Mouse (Mus musculus) kidney, embryonic 16.5 days (tissue): ENCODE data around the gene Mrpl30. TPM values are rescaled to one million over a fixed set of nuclear protein-coding genes. Genes with fewer than 3 reads are reported as not detected.
A peak's percentile ranks its signal among the peaks of the same experiment; 100 is the strongest.

Source experiments
- ATAC-seq: fragments of 200-750 bp; cut with Nextera tagmentation; 2 replicates; pipeline ENCODE4 v1.8.0; 2017; ENCODE audit warnings: moderate TSS enrichment; ENCODE audit not compliant: low FRiP score, low TSS enrichment
- H3K27ac ChIP-seq: fragments of 300-500 bp; sonication (generic); 2 replicates; pipeline ENCODE4 v1.5.1; 2014; ENCODE audit warnings: low read length
- H3K27me3 ChIP-seq: fragments of 300-500 bp; sonication (generic); 2 replicates; pipeline ENCODE4 v1.6.1; 2014; ENCODE audit warnings: low read length, control low read depth, mixed read lengths; ENCODE audit not compliant: insufficient read depth
- H3K36me3 ChIP-seq: fragments of 300-500 bp; sonication (generic); 2 replicates; pipeline ENCODE4 v1.6.1; 2014; ENCODE audit warnings: low read length, control low read depth, mixed read lengths; ENCODE audit not compliant: insufficient read depth
- H3K4me1 ChIP-seq: fragments of 300-500 bp; sonication (generic); 2 replicates; pipeline ENCODE4 v1.6.1; 2014; ENCODE audit warnings: low read length, control low read depth, mixed read lengths; ENCODE audit not compliant: insufficient read depth
- H3K4me2 ChIP-seq: fragments of 300-500 bp; sonication (generic); replicated peaks from 2 replicates; pipeline ENCODE4 v1.6.1; 2014; ENCODE audit warnings: low read depth, low read length
- H3K4me3 ChIP-seq: fragments of 300-500 bp; sonication (generic); 2 replicates; pipeline ENCODE4 v1.5.1; 2014; ENCODE audit warnings: mild to moderate bottlenecking, low read length
- H3K9ac ChIP-seq: fragments of 300-500 bp; sonication (generic); replicated peaks from 2 replicates; pipeline ENCODE4 v1.6.1; 2014; ENCODE audit warnings: low read length
- H3K9me3 ChIP-seq: fragments of 300-500 bp; sonication (generic); 2 replicates; pipeline ENCODE4 v1.6.1; 2016; ENCODE audit warnings: low read length, control low read depth
- WGBS: fragments of 180-500 bp; shearing (Covaris S2); extraction: QIAGEN DNeasy Blood & Tissue Kit; methylation state at CpG from one replicate; pipeline ENCODE4 v1.1.7; 2014; 5-methylcytosine and 5-hydroxymethylcytosine counted together
- polyA plus RNA-seq: library from polyadenylated mRNA; unstranded; fragments of >200 nt; fragmentation: Nextera tagmentation; extraction: Ambion mirVana; gene quantifications from 2 replicates; pipeline ENCODE4 v1.2.1, GENCODE M21; 2015

The Mrpl30 gene
- polyA plus RNA-seq, 1 experiment from 2014 or later: 234 TPM

DNA sequence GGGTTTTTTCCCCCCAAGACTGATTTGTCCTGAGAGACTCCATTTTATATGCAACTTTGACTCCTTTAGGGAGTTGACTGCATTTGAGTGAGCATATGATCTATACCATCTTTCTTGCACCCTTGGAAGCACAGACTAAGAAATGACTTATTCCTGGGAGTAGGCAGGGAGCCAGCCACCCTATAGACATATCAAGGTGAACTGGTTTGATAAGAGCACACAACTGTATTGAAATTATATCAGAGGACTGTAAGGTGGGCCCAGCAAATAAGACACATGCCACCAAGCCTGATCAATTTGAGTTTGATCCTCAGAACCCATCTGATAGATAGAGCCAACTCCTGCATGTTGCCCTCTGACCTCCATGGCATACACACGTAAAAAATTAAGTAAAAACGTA, 20.9 kb upstream of the Mrpl30 start:
- H3K27ac ChIP-seq: no peak overlapping the region
- H3K9me3 ChIP-seq: no peaks in the 10 kb centered on the region
- no peak overlapping the region for H3K4me2 ChIP-seq
- no peaks in the 10 kb centered on the region for H3K27me3 ChIP-seq
- H3K4me3 ChIP-seq: no peak overlapping the region
- H3K9ac ChIP-seq: no peak overlapping the region
- peaks cover 10% of the 10 kb centered on the region; the same call in 1 of the 2 replicates for H3K4me1 ChIP-seq
- WGBS: 45% methylated on average over 2 of the region's 2 CpGs
- ATAC-seq: no peak
- no peaks in the 10 kb centered on the region for H3K36me3 ChIP-seq

DNA sequence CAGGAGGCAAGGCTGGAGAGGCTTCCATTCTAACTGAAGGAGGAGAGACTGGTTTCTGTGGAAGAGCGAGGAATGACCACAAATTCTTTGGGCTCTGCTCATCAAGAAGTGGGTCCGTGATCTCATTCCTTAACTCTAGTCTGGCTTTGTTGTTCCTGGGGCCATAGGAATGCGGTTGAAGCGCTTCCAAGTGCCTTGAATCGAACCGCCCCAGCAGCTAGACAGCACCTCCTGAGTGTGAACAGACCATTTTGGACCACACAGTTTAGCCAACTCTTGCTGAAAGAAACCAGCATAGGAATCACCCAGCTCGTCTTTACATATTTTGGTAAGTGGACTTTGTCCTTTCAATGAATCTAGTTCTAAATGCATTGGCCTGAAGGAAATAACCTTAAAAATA, 18.6 kb upstream of the Mrpl30 start, which contains the start of gene Lipt1:
TSS of gene Lipt1 (plus strand) at position 35 of the 400 bp plus-strand sequence.
- peak within 1 kb of the TSS; percentile 86 for H3K27ac ChIP-seq
- H3K4me2 ChIP-seq: peak within 1 kb of the TSS; percentile 52
- peaks cover 20% of the 10 kb centered on the region for H3K36me3 ChIP-seq
- H3K27me3 ChIP-seq: no peaks in the 10 kb centered on the region
- WGBS: 4% methylated on average over 7 of the region's 7 CpGs
- peak; percentile 80 for ATAC-seq
- peaks cover 5% of the 10 kb centered on the region; the same call in 1 of the 2 replicates for H3K4me1 ChIP-seq
- peak within 1 kb of the TSS; percentile 71 for H3K9ac ChIP-seq
- H3K9me3 ChIP-seq: peaks cover 11% of the 10 kb centered on the region; the same call in 1 of the 2 replicates
- H3K4me3 ChIP-seq: peak within 1 kb of the TSS; percentile 67

DNA sequence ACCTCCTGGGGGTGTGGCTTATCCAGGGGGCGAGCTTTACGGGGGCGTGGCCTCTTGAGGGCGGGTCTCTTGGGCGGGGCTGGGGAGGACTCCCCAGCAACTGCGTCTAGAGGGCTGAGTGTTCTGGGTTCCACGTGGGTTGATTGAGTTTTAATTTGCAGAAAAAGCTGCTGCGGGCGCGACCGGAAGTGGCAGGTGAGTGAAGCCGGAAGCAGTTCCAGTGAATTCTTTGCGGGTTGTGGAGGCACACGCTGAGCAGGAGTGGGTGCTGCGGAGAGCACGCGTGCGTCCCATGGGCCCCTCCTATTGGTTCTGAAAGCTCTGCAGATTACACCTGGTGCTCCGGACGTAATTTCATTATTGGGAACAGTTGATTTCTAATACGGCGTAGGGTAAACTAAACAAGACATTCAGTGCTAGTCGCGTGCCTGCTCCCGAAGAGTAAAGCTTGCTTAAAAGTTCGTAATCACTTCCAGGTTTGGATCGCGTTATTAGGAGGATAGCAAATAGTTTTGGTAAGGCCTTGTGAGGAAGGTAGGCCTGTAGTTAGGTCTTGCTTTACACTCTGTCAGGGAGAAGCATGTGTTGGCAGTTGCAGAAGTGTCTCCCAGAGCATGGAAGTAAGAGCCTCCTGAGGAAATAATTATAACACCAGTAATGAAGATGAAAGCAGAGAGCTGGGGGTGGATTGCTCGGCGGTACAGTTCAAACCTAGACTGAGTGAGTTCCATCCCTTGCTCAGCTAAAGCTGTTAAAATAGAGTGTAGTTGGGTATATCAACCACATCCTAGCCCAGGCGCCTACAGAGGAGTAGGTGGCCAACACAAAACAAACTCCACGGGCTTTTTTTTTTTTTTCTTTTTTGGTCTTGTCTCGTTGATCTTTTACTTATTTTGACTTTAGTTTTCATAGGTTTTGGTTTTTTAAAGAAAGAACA, 17.9 kb upstream of the Mrpl30 start:
- WGBS: 6% methylated on average over 33 of the region's 33 CpGs
- H3K9me3 ChIP-seq: peaks cover 11% of the 10 kb centered on the region; the same call in 1 of the 2 replicates
- peak overlapping the region; percentile 71 for H3K9ac ChIP-seq
- H3K27ac ChIP-seq: peak overlapping the region; percentile 86
- peak overlapping the region; percentile 52 for H3K4me2 ChIP-seq
- H3K4me3 ChIP-seq: peak overlapping the region; percentile 67
- H3K27me3 ChIP-seq: no peaks in the 10 kb centered on the region
- peaks cover 5% of the 10 kb centered on the region; the same call in 1 of the 2 replicates for H3K4me1 ChIP-seq
- ATAC-seq: peak; percentile 87
- peaks cover 26% of the 10 kb centered on the region for H3K36me3 ChIP-seq

DNA sequence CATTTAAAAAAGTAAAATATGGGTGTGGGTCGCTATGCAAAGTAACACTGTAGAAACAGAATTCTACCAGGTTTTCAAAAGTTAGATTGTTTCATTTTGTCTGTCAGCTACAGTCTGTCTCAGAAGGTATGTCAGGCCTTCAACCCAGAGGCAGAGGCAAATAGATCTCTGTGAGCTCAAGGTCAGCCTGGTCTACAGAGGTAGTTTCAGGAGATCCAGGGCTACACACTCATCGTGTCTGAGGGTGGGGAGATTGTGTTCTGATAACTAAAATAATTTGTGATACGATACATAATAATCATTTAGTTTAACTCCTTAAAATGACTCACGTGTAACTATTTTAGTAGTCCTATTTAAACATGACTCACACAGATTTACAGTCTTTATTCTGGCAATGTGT, 17.1 kb upstream of the Mrpl30 start:
- no peaks in the 10 kb centered on the region for H3K27me3 ChIP-seq
- H3K27ac ChIP-seq: no peak overlapping the region
- peak overlapping the region; percentile 52 for H3K4me2 ChIP-seq
- H3K36me3 ChIP-seq: peaks cover 34% of the 10 kb centered on the region
- no peak overlapping the region; the same call in 1 of the 2 replicates for H3K4me3 ChIP-seq
- H3K9ac ChIP-seq: no peak overlapping the region
- H3K4me1 ChIP-seq: peaks cover 5% of the 10 kb centered on the region; the same call in 1 of the 2 replicates
- H3K9me3 ChIP-seq: peaks cover 11% of the 10 kb centered on the region; the same call in 1 of the 2 replicates
- 84% methylated on average over 4 of the region's 4 CpGs for WGBS
- ATAC-seq: no peak

DNA sequence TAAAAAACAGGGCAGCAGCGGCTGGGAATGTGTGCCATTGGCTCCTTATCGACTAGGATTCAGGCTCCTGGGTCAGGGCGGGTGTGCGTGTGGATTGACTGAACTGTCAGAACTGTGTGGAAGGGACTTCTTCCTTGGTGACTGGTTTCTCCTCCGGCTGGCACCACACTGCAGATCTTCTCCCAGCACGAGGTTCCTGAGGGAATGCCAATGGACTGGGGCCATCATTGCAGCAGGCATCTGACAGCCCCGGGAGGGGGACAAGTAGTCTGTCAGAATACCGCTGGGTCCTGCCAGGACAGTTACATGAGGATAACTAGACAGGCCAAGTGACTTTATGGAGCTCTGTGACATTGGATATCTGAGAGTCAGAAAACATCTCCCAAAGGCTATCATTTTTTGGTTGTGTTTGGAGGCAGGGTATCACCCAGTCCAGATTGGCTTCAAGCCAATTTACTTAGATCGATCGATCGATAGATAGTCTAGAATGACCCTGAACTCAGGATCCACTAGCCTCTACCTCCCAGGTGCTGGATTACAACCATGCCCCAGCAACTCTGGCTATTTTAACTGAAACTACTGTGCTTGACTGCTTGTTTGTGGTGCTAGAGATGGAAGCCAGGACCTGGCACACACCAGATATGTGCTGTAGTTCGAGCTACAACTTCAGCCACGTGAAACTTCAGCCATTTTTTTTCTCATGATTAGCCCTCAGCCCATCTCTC, 12.4 kb upstream of the Mrpl30 start:
- peaks cover 11% of the 10 kb centered on the region; the same call in 1 of the 2 replicates for H3K9me3 ChIP-seq
- no peak overlapping the region for H3K4me2 ChIP-seq
- no peak for ATAC-seq
- 94% methylated on average over 13 of the region's 13 CpGs for WGBS
- no peak overlapping the region for H3K4me3 ChIP-seq
- H3K4me1 ChIP-seq: no peaks in the 10 kb centered on the region
- no peak overlapping the region for H3K27ac ChIP-seq
- no peak overlapping the region for H3K9ac ChIP-seq
- no peaks in the 10 kb centered on the region for H3K27me3 ChIP-seq
- H3K36me3 ChIP-seq: peaks cover 53% of the 10 kb centered on the region

DNA sequence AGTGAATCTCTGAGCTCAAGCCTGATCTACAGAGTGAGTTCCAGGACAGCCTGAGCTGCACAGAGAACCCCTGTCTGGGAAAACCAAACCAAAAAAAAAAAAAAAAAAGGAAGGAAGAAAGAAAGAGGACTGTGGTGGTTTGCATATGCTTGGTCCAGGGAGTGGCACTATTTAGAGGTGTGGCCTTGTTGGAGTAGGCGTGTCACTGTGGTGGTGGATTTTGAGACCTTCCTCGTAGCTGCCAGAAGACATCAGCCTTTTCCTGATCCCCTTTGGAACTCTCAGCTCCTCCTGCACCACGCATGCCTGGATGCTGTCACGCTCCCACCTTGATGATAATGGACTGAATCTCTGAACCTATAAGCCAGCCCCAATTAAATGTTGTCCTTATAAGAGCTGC, 6.9 kb upstream of the Mrpl30 start:
- H3K4me1 ChIP-seq: no peaks in the 10 kb centered on the region
- WGBS: 90% methylated on average over 4 of the region's 4 CpGs

DNA sequence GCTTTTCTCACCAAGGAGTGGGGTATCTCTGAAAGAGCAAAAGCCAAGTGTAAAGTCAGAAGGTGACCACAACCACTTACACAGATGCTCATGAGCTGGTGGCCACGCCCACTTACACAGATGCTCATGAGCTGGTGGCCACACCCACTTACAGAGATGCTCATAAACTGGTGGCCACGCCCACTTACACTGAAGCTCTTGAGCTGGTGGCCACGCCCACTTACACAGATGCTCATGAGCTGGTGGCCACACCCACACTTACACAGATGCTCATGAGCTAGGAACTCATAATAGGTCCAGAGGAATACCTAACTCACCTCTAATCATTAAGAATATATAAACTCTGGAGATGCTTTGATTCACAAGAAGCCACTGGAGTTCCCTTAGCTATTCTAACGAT, 5.8 kb upstream of the Mrpl30 start:
- Histone ChIP-seq H3K36me3 (peaks cover 23% of the 10 kb centered on the region; the same call in 1 of the 2 replicates), H3K4me1 (peaks cover 5% of the 10 kb centered on the region), H3K9me3 (no peaks in the 10 kb centered on the region), H3K4me2 (no peak overlapping the region), H3K4me3 (no peak overlapping the region), H3K9ac (no peak overlapping the region), H3K27ac (no peak overlapping the region), H3K27me3 (no peaks in the 10 kb centered on the region)
- ATAC-seq: no peak
- WGBS: 81% methylated on average over 4 of the region's 4 CpGs

More for the DNA sequence above, 6.9 kb upstream of the Mrpl30 start:
- no peak for ATAC-seq
- H3K27me3 ChIP-seq: no peaks in the 10 kb centered on the region
- no peak overlapping the region for H3K4me2 ChIP-seq
- peaks cover 31% of the 10 kb centered on the region for H3K36me3 ChIP-seq
- H3K9me3 ChIP-seq: no peaks in the 10 kb centered on the region
- no peak overlapping the region for H3K4me3 ChIP-seq
- no peak overlapping the region for H3K27ac ChIP-seq
- H3K9ac ChIP-seq: no peak overlapping the region

DNA sequence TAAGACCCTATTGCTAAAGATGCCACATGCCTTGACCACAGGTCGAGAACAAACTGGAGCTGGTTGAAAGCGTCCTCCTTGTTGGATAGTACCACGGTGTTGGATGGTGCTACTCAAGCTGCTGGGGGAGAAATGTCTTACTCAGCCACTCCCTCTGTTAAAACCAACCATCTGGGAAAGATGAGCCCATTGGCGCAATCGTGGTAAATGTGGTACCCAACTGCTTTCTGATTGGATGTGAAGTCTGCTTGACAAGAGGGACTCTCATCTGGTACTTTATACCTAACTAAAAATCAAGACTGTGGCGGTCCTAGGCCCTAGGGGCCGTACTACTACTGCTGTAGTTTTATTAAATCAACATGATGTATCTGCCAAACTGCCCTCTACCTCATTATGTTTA, 1.1 kb upstream of the Mrpl30 start:
- no peaks in the 10 kb centered on the region for H3K27me3 ChIP-seq
- H3K27ac ChIP-seq: no peak overlapping the region
- 87% methylated on average over 7 of the region's 7 CpGs for WGBS
- H3K36me3 ChIP-seq: peaks cover 9% of the 10 kb centered on the region; the same call in 1 of the 2 replicates
- H3K9me3 ChIP-seq: no peaks in the 10 kb centered on the region
- peaks cover 11% of the 10 kb centered on the region for H3K4me1 ChIP-seq
- no peak for ATAC-seq
- peak overlapping the region; percentile 85 for H3K4me3 ChIP-seq
- H3K9ac ChIP-seq: peak overlapping the region; percentile 80
- H3K4me2 ChIP-seq: peak overlapping the region; percentile 63

DNA sequence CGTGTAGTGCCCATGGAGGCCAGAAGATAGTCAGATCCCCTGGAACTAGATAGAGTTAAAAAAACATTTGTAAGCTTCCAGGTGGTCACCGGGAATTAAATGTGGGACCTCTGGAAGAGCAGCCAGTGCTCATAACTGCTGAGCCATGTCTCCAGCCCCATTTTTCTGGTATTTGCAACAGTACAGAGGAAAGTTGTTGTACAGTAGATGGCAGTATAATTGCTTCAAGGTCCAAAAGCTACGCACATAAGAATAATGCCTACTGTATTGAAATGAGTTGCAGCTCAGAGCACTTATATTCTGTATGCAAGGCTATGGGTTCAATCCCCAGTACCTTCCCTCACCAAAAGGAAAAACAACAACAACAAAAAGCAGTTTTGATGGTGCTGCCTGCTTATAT, 1.1 kb downstream of the Mrpl30 start:
- WGBS: 55% methylated on average over 3 of the region's 3 CpGs

More for the DNA sequence above, 1.1 kb downstream of the Mrpl30 start:
- Histone ChIP-seq H3K4me2 (peak overlapping the region; percentile 63), H3K9me3 (no peaks in the 10 kb centered on the region), H3K4me1 (peaks cover 11% of the 10 kb centered on the region), H3K27ac (no peak overlapping the region), H3K9ac (no peak overlapping the region), H3K27me3 (no peaks in the 10 kb centered on the region), H3K36me3 (peaks cover 22% of the 10 kb centered on the region), H3K4me3 (peak overlapping the region; percentile 85)
- no peak for ATAC-seq
